Mouse (Mus musculus): ENCODE results near the gene Atp6v1c2.

Atp6v1c2 gene

DNA sequence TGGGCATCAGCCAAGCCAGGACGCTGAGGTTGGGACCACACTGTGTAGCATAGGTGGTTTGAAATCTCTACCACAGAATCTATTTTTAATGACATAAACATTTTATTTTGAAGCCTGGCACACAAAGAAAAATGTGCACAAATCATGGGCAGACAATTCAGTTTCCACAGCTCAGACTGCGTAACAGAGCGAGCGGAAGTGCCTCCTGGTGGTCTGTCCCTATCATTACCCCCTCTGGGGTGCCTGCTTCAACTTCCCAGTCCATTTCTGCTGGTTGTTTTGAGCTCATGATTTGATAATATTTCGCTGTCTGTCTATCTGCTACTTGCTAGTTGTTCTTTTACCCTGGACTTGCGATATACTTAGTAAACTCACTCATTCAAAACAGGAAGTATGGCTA lies 73.6 kb downstream of the Atp6v1c2 start:
- DNase-seq = no peak

DNA sequence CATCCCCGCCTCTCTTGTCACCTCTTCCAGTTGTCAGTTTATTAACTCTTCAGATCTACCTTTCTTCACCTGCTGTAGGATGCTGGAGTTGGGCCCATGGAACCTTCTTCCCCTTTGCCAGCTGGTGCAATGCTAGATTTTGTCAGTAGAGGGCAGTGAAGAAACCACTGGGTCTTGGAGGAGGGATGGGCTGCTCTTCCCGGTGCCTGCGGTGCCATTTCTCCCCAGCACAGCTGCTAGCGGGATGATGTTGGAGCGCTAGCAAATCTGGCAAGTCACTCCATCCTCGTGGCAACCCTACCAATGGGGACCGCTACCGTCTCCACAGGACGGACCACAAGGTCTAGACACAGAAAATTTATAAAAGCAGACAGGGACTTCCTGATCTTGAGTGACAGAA lies 76.1 kb downstream of the Atp6v1c2 start:
- DNase-seq = peak; percentile 56 to 78

DNA sequence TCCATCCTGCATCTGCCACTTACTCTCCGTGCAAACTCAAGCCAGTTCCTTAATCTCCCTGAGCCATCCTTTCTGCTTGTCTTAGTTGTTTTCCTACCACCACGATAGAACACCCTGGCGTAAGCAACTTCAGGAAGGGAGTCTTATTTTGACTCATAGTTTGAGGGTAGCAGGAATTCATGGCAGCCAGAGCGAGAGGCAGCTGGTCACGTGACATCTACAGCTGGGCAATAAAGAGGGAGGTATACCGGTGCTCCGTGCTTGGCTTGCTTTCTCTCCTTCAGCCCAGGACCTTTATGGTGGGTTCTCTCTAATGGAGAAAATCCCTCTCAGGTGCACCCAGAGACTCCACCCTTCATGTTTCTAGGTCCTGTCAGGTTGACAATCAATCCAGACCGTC lies 78.2 kb downstream of the Atp6v1c2 start:
- no peak for DNase-seq

DNA sequence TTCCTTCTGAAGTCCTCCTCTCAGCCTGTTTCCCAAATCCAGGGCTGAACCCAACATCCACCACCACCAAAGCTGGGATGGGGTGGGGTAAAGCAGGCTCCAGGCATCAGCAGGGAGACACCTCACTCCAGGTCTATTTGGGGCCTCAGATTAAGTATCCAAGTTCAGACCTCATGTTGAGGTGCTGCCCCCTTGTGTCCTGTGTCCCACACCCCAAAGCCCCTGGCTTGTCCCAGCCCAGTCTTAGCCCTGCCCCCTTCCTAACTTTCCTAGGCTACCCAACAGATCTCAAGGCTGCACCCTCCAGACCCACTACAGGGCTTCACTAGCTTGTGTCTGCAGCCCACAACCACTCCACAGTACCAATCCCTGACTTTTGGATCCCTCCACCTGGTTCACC lies 87.1 kb downstream of the Atp6v1c2 start:
- peak in 1 of 2 experiments; percentile 20 for DNase-seq

DNA sequence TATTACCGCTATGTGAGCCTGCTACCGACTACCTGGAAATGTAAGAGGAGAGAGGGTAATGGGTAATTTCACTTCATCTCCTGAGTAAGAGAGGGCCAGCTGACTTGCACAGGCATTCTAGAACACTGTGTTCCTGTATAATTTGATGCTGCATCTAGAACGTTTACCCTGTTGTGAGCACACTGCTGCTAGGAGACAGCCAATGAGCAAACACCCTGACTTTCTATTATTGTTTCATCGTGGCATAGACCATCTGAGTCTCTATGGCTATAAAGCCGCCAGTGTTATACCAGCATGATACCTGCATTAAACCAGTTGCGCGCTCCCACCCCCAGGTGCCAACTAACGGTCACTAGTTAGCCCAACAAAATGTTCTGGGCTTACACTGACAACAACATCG lies 87.5 kb downstream of the Atp6v1c2 start:
- no peak for DNase-seq

DNA sequence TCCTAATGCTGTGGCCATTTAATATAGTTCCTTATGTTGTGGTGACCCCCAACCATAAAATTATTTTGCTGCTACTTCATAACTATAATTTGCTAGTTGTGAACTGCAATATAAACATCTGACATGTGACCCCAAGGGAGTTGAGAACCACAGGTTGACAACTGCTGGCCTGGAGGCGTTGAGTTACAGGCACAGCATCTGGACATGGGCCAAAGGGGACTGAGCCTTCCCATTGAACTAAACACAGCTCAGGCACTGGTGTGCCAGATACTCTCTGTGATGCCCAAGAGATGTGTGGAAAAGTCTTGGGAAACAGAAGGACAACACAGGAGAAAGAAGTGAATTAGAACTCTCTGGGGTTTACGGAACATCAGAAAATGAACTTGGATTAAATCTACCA lies 88.1 kb downstream of the Atp6v1c2 start:
- DNase-seq = no peak

DNA sequence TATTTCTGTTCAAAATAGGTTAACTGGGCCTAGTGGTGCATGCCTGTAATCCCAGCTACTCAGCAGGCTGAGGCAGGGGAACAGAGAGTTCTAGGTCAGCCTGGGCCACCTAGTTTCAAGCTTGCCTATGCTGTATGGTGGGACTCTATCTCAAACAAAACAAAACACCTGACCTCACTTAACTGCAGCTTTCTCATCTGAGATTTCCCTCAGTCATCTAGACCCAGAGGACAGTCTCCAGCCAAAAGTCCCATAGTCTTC lies 89.8 kb downstream of the Atp6v1c2 start:
- no peak for DNase-seq

DNA sequence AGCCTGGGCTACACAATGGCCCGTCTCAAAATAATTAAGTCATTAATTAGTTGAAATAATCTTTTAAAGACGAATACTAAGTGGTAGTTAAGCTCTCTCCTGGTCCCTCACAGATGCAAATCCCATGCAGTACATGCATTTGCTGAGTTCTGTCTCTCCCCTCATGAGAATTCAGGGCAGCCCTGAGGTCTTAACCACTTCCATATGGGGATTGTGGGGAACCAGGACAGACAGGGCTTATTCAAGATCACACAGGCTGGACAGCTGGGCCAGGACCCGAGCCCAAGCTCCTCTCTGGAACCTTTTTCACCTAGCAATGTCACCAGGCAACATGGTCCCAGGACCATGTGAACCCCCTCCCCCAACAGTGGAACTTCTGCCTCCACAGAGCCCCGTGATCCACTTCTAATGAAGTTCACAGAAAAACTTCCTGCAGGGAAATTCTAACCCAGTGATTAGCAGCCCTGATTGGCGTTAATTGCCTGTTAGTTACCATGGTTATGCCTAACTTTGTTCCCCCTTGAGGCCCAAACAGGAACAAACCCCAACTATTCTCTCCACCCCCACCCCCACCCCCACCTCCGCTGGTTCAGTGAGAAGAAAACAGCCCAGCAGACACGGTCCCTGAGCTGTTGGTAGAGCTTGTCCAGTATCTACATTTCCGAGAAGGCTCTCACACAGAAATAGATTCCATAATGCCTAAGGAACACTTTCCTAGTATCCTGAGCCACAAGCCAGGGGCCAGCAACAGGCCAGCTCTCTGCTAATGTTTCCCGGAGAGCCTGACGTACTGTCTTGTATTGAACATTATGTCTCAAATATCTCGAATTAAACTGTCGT lies 90.4 kb downstream of the Atp6v1c2 start:
- DNase-seq = no peak

DNA sequence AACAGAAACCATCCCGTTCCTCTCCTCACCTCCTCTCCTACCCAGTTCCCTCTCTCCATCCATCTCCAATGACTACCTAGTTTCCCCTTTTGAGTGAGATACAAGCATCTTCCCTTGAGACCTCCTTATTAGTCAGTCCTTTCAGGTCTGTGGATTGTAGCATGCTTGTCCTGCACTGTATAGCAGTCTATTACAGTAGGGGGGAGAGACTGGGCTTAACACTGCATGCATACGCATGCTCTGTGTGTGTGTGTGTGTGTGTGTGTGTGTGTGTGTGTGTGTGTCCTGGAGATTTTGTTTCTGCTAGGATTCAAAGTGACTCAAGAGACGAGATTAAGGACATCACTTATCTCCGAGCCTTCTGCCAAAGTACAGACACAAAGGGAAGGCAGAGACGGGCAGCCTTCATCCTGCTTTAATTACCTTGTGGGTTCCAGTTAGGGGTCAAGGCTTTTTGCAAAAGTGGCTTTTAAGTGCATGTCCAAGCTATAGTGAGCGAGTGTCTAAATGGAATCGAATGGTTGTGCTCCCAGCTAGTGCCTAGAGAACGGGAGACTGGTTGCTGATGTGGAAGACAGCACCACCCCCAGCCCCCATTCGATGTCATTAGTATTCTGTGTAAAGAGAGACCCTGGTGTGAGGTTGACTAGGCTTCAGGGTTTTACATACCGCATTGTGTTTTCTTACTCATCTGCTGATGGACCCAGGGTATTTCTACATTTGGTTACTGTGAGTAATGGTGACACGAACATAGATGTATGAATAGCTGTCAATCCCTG lies 93.4 kb downstream of the Atp6v1c2 start:
- DNase-seq = no peak
